Mouse (Mus musculus) urinary bladder, postnatal 14 days (tissue): ENCODE measurements around the gene H1f0.
A peak's percentile ranks its signal among the peaks of the same experiment; 100 is the strongest.

Source experiments
- DNase-seq: peaks from one replicate; pipeline ENCODE4 v3.0.0; 2021; ENCODE audit warnings: low spot score

H1f0 gene

DNA sequence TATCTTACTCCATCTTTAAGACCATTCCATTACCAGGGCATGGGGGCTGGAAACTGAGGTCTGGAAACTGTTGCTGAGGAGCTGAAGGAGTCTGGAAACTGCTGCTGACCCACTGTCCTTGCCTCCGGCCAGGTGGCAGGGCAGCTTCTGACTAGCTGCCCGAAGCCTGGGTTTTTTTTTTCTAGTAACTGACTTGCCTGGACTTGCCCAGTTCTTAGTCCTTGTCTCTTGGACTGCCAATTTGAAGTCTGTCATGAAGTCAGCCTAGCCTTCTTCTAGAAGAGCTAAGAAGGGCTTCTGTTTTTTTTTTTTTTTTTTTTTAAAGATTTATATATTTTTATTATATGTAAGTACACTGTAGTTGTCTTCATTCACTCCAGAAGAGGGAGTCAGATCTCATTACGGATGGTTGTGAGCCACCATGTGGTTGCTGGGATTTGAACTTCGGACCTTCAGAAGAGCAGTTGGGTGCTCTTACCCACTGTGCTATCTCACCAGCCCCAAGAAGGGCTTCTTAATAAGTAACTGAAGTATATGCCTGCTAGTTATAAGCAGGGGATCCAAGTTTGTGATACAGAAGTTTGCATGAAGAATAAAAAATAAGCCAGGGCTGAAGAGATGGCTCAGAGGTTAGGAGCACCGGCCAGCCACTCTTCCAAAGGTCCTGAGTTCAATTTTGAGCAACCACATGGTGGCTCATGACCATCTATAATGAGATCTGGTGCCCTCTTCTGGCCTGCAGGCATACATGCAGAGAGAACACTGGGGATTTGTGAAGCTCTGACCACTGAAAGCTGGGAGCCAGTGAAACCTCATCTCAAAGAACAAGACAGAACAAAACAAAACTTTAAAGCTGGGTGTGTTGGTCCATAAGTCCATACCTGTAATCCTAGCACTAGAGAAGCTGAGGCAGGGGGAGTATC is 43.1 kb downstream of the H1f0 start:
- peak; percentile 38 for DNase-seq

- no peak for DNase-seq
Measured at GRCm38 (mm10) chr15:79073752-79074151, 45.5 kb downstream of the H1f0 start.

DNA sequence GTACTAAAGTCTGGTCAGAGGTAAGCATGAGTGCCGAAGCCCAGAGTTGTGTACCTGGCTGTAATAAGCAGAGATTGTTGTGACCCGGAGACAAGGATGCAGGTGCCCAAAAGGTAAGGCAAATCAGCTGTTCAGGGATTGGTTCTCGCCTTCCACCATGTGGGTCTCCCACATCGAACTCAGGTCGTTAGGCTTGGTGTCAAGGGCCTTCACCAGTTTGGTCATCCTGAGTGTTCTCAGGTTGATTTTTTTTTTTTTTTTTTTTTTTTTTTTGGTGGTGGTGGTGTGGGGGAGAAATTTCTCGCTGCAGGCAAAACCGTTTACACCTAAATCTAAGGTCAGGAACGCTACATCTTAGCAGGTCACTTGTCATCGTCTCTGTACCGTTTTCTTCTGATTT is 46.2 kb downstream of the H1f0 start:
- DNase-seq, result no peak

- DNase-seq, result peak; percentile 91
Measured at GRCm38 (mm10) chr15:79074913-79075532, 46.8 kb downstream of the H1f0 start, which contains the start of gene Eif3l. Eif3l (plus strand) TSS chr15:79075179.

- no peak for DNase-seq
Measured at GRCm38 (mm10) chr15:79075658-79076365, 47.6 kb downstream of the H1f0 start.

DNA sequence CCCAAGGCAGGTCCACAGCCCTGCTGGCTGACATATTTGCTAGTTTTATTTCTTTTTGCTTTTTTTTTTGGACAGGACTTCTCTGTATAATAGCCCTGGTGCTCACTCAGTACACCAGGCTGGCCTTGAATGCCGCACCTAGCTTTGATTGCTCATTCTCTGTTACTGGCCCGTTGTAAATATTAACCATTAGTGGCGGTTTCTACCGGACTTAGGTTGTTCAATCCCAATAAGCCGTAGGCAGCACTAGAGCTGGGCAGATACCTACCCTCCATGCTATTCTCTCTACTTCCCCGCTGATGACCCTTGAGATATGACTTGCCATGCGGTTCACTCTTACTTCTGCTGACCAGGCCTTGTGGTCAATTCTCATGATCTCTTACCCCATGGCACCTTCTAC is 51.3 kb downstream of the H1f0 start:
- no peak for DNase-seq
